Mouse (Mus musculus) MEL (cell line): ENCODE data around the gene Npffr2. TPM values are rescaled to one million over a fixed set of nuclear protein-coding genes. Genes with fewer than 3 reads are reported as not detected.

Source experiments
- DNase-seq: peaks from one replicate; pipeline ENCODE4 v3.0.0; 2011; ENCODE audit warnings: low read depth, low spot score
- H3K27ac ChIP-seq: 2 replicates; pipeline ENCODE4 v1.5.1; 2012; ENCODE audit warnings: low read depth, mild to moderate bottlenecking, control low read depth, low read length, moderate library complexity; ENCODE audit not compliant: control insufficient read depth
- H3K27me3 ChIP-seq, 2 experiments: fragments of 150-350 bp in 1 of 2; sonication (generic) in 1 of 2; 2 replicates each; pipeline ENCODE4 v1.6.1; 2012; ENCODE audit warnings: low read length in 2 of 2, mild to moderate bottlenecking in 2 of 2, improper control_type of control experiment in 1 of 2, moderate library complexity in 1 of 2; ENCODE audit not compliant: insufficient read depth in 2 of 2, control insufficient read depth in 1 of 2
- H3K36me3 ChIP-seq, 2 experiments: 2 replicates each; pipeline ENCODE4 v1.6.1; 2012 to 2014; ENCODE audit warnings: low read length in 2 of 2, improper control_type of control experiment in 1 of 2, inconsistent platforms in 1 of 2, mild to moderate bottlenecking in 1 of 2; ENCODE audit not compliant: insufficient read depth in 2 of 2, control insufficient read depth in 1 of 2
- H3K4me1 ChIP-seq, 2 experiments: fragments of 150-350 bp in 1 of 2; sonication (generic) in 1 of 2; 2 replicates each; pipeline ENCODE4 v1.6.1; 2012; ENCODE audit warnings: low read length in 2 of 2, improper control_type of control experiment in 1 of 2, mild to moderate bottlenecking in 1 of 2; ENCODE audit not compliant: insufficient read depth in 2 of 2, control insufficient read depth in 1 of 2
- H3K4me3 ChIP-seq, 2 experiments: fragments of 150-350 bp in 1 of 2; sonication (generic) in 1 of 2; 2 replicates each; pipeline ENCODE4 v1.5.1; 2012; ENCODE audit warnings: low read depth in 2 of 2, low read length in 2 of 2, mild to moderate bottlenecking in 2 of 2, moderate library complexity in 2 of 2, control low read depth in 1 of 2, improper control_type of control experiment in 1 of 2; ENCODE audit not compliant: control insufficient read depth in 1 of 2, insufficient read depth in 1 of 2
- H3K79me2 ChIP-seq: 2 replicates; pipeline ENCODE4 v1.6.1; 2012; ENCODE audit warnings: mild to moderate bottlenecking, low read length, moderate library complexity; ENCODE audit not compliant: control insufficient read depth, poor library complexity, insufficient read depth
- H3K9ac ChIP-seq: 2 replicates; pipeline ENCODE4 v1.6.1; 2012; ENCODE audit warnings: low read depth, mild to moderate bottlenecking, control low read depth, low read length, moderate library complexity; ENCODE audit not compliant: control insufficient read depth, poor library complexity, severe bottlenecking
- H3K9me3 ChIP-seq: fragments of 150-350 bp; sonication (generic); replicated peaks from 2 replicates; pipeline ENCODE4 v1.6.1; 2012; ENCODE audit warnings: mild to moderate bottlenecking, low read length, improper control_type of control experiment, moderate library complexity; ENCODE audit not compliant: insufficient read depth
- CHD1 ChIP-seq: IDR thresholded peaks from 2 replicates; pipeline ENCODE4 v1.6.1; 2012; ENCODE audit warnings: low read depth, mild to moderate bottlenecking, inconsistent platforms, low read length, improper control_type of control experiment
- CHD2 ChIP-seq: IDR thresholded peaks from 2 replicates; pipeline ENCODE4 v1.6.1; 2011; ENCODE audit warnings: low read length, improper control_type of control experiment
- ELF1 ChIP-seq: IDR thresholded peaks from 2 replicates; pipeline ENCODE4 v1.6.1; 2014; ENCODE audit warnings: low read depth, mild to moderate bottlenecking, inconsistent platforms, low read length, improper control_type of control experiment, moderate library complexity
- ETS1 ChIP-seq: IDR thresholded peaks from 2 replicates; pipeline ENCODE4 v1.6.1; 2012; ENCODE audit warnings: low read depth, mild to moderate bottlenecking, inconsistent platforms, low read length, improper control_type of control experiment, moderate library complexity
- HCFC1 ChIP-seq: IDR thresholded peaks from 2 replicates; pipeline ENCODE4 v1.6.1; 2012; ENCODE audit warnings: low read depth, mild to moderate bottlenecking, inconsistent platforms, low read length, improper control_type of control experiment, moderate library complexity
- JUND ChIP-seq: IDR thresholded peaks from 2 replicates; pipeline ENCODE4 v1.6.1; 2011; ENCODE audit warnings: low read depth, mild to moderate bottlenecking, improper control_type of control experiment, low read length
- KAT2A ChIP-seq: conservative IDR thresholded peaks from 2 replicates; pipeline ENCODE4 v1.6.1; 2012; ENCODE audit warnings: low read depth, low read length, improper control_type of control experiment, inconsistent platforms
- MAFK ChIP-seq: IDR thresholded peaks from 2 replicates; pipeline ENCODE4 v1.6.1; 2011; ENCODE audit warnings: low read depth, mild to moderate bottlenecking, low read length, improper control_type of control experiment, borderline replicate concordance
- MAX ChIP-seq: IDR thresholded peaks from 2 replicates; pipeline ENCODE4 v1.6.1; 2011; ENCODE audit warnings: low read length, improper control_type of control experiment
- MAZ ChIP-seq: IDR thresholded peaks from 2 replicates; pipeline ENCODE4 v1.6.1; 2012; ENCODE audit warnings: low read depth, mild to moderate bottlenecking, inconsistent platforms, low read length, improper control_type of control experiment
- MYC ChIP-seq: IDR thresholded peaks from 2 replicates; pipeline ENCODE4 v1.6.1; 2011; ENCODE audit warnings: low read depth, mild to moderate bottlenecking, low read length, improper control_type of control experiment, moderate library complexity
- POLR2A ChIP-seq, 2 experiments: IDR thresholded peaks; 2 replicates each; pipeline ENCODE4 v1.6.1; 2011 to 2012; ENCODE audit warnings: low read length in 2 of 2, mild to moderate bottlenecking in 2 of 2, control low read depth in 1 of 2, improper control_type of control experiment in 1 of 2, low read depth in 1 of 2, moderate library complexity in 1 of 2; ENCODE audit not compliant: control insufficient read depth in 1 of 2, insufficient read depth in 1 of 2, poor library complexity in 1 of 2
- POLR2AphosphoS5 ChIP-seq: IDR thresholded peaks from 2 replicates; pipeline ENCODE4 v1.6.1; 2012; ENCODE audit warnings: low read depth, borderline replicate concordance, mild to moderate bottlenecking, inconsistent platforms, low read length, moderate library complexity, mixed read lengths
- RAD21 ChIP-seq: IDR thresholded peaks from 2 replicates; pipeline ENCODE4 v1.6.1; 2011; ENCODE audit warnings: mild to moderate bottlenecking, low read depth, low read length, improper control_type of control experiment
- SIN3A ChIP-seq: IDR thresholded peaks from 2 replicates; pipeline ENCODE4 v1.6.1; 2012; ENCODE audit warnings: low read length, improper control_type of control experiment, inconsistent platforms
- SMC3 ChIP-seq: IDR thresholded peaks from 2 replicates; pipeline ENCODE4 v1.6.1; 2011; ENCODE audit warnings: low read depth, low read length, improper control_type of control experiment
- USF1 ChIP-seq: IDR thresholded peaks from 2 replicates; pipeline ENCODE4 v1.6.1; 2014; ENCODE audit warnings: low read depth, mild to moderate bottlenecking, inconsistent platforms, low read length, improper control_type of control experiment, moderate library complexity
- USF2 ChIP-seq, 2 experiments: IDR thresholded peaks; 2 replicates each; pipeline ENCODE4 v1.6.1; 2011 to 2012; ENCODE audit warnings: improper control_type of control experiment in 2 of 2, low read length in 2 of 2, borderline replicate concordance in 1 of 2, inconsistent platforms in 1 of 2, low read depth in 1 of 2, mild to moderate bottlenecking in 1 of 2; ENCODE audit not compliant: insufficient read depth in 1 of 2
- polyA plus RNA-seq, 2 experiments: library from polyadenylated mRNA; stranded (reverse) in 1 of 2; unstranded in 1 of 2; fragments of >175 nt in 1 of 2; fragments of >200 nt in 1 of 2; gene quantifications; 2 replicates each; pipeline versions ENCODE4 v1.2.1 to v1.2.4; 2012; ENCODE audit warnings: low replicate concordance in 2 of 2, low read depth in 1 of 2; ENCODE audit not compliant: insufficient read length in 2 of 2, insufficient read depth in 1 of 2, missing spikeins in 1 of 2
- total RNA-seq: library from RNA; depleted of rRNA; stranded (reverse); fragments of 300-350 nt; gene quantifications from 2 replicates; pipeline ENCODE4 v1.2.3, GENCODE M21; 2012; rRNA removed

Npffr2 gene
- total RNA-seq (not detected in 2 replicates), polyA plus RNA-seq (not detected)

DNA sequence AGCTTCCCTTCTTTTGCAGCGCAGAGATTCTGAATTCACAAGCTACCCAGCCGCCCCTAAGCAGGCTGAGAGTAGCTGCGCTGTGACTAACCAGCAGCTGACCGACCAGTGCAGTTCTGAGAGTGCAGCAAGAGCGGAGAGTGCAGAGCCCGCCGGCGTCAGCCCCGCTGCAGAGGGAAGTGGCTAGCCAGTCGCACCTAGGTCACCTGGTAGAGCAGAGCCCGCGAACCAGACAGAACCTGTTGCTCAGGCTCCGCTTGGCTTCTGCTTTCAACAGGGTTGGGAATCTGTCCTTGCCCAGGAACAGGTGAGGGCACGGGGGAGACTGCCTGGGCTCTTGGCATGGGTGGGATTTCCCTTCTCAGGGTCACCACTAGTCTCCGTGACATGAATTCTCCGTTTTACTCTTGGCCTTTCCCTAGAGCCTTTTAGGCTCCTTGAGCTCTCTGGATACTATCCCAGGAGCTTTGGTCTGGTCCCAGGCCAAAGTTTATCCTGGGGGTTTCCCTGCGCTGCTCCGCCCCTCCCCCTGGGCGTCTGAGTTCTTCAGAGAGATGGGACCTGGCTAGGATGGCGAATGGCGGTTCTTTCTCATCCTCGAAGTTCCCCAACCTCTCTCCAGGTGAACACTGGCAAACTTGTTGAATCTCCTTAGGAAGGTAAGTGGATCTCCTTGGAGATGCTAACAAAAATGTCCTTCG is at the start of gene Npffr2:
Gene Npffr2 (plus strand): TSS at position 552 of the 701 bp plus-strand sequence.
- Histone ChIP-seq H3K9ac (no peak within 1 kb of the TSS), H3K36me3 (no peaks in the 10 kb centered on the region), H3K4me3 (no peak within 1 kb of the TSS), H3K79me2 (no peaks in the 10 kb centered on the region), H3K27me3 (no peaks in the 10 kb centered on the region; a peak in 1 of 4 replicates), H3K4me1 (no peaks in the 10 kb centered on the region), H3K9me3 (no peaks in the 10 kb centered on the region), H3K27ac (no peak within 1 kb of the TSS)
- DNase-seq = no peak
- TF ChIP-seq MAX = no peak

DNA sequence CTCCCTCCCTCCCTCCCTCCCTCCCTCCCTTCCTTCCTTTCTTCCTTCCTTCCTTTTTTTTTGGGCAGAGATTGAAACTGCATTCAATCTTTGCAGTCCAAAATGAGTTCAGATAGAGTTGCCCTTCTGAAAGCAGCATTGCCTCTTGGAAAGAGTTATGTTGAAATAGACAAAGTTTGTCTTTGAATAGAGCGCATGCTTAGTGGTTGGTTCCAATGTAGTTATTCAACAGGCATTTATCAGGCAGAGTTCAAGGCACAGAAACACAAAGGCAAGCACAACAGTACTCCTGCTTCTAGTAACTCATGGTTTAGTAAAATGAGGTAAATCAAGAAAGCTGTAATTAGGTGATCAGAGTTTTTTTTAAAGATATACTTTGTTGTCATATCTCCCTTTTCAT is 34.7 kb upstream of the Npffr2 start:
- no peak overlapping the region for H3K4me3 ChIP-seq
- H3K9me3 ChIP-seq = no peaks in the 10 kb centered on the region
- DNase-seq = no peak
- H3K36me3 ChIP-seq = no peaks in the 10 kb centered on the region
- H3K79me2 ChIP-seq = no peaks in the 10 kb centered on the region
- H3K27ac ChIP-seq = no peak overlapping the region
- no peaks in the 10 kb centered on the region for H3K27me3 ChIP-seq
- H3K9ac ChIP-seq = no peak overlapping the region
- H3K4me1 ChIP-seq = no peaks in the 10 kb centered on the region
- no peak for TF ChIP-seq MAFK
- no peak for TF ChIP-seq POLR2A (IDR thresholded peaks at IDR 0.05; ENCODE audit: control insufficient read depth in 1 of 2, insufficient read depth in 1 of 2, low read depth in 1 of 2, low read length in 2 of 2, poor library complexity in 1 of 2)
- no peak for TF ChIP-seq ETS1
- TF ChIP-seq CHD1 = no peak
- TF ChIP-seq SMC3 = no peak
- TF ChIP-seq USF2 (IDR thresholded peaks at IDR 0.05; ENCODE audit: borderline replicate concordance in 1 of 2, insufficient read depth in 1 of 2, low read depth in 1 of 2, low read length in 2 of 2) = no peak
- TF ChIP-seq CHD2 = no peak
- TF ChIP-seq USF1 = no peak
- TF ChIP-seq HCFC1 = no peak
- TF ChIP-seq SIN3A = no peak
- no peak for TF ChIP-seq MAZ
- no peak for TF ChIP-seq ELF1
- TF ChIP-seq RAD21 = no peak
- TF ChIP-seq POLR2AphosphoS5 = no peak
- no peak for TF ChIP-seq JUND
- no peak for TF ChIP-seq KAT2A
- TF ChIP-seq MYC = no peak
